Comparison of ENCODE assay signal across 16 mouse cellular contexts in the genomic region with DNA sequence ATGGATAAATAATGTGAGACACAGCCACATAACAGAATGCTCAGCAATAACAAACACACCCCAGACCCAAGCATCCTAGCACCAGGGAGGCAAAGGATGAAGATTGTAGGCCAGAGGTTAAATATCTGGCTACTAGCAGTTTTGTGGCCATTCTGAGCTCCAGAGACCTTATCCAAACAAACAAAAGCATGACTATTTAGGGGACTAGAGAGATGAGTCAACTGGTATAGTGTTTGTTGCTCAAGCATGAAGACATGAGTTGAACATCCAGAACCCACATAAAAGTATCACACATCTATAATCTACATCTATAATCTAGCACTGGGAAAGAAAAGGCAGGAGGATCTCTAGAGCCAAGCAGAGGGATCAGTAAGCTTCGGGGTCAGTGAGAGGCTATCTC.
"Had no signal": no experiment of that assay in that cellular context is flagged by ENCODE, and none has a peak within 500 bp of the region (broad histone marks: within the 10 kb centered on the region; RNA-seq: fewer than 3 reads in every experiment).

No protein-coding gene starts in this region.

- DNase-seq: retina, postnatal 1 day; right cerebral cortex, adult 18-20 months; right cerebral cortex, postnatal 14 days; right cerebral cortex, postnatal 25 days; right cerebral cortex, postnatal 4 days; spleen, adult 18-20 months; thymus, adult 18-20 months; thymus, adult 2 months; thymus, postnatal 14 days; thymus, postnatal 25 days; thymus, postnatal 36 days; thymus, postnatal 4 days had no signal

- H3K9me3 ChIP-seq: neural tube, embryonic 13.5 days; neural tube, embryonic 15.5 days; stomach, embryonic 15.5 days had no signal

- H3K4me3 ChIP-seq: neural tube, embryonic 13.5 days; neural tube, embryonic 15.5 days; stomach, embryonic 15.5 days had no signal

- H3K4me1 ChIP-seq: neural tube, embryonic 13.5 days; neural tube, embryonic 15.5 days; stomach, embryonic 15.5 days had no signal

- H3K27me3 ChIP-seq: neural tube, embryonic 13.5 days; neural tube, embryonic 15.5 days; stomach, embryonic 15.5 days had no signal

- H3K27ac ChIP-seq: neural tube, embryonic 13.5 days; neural tube, embryonic 15.5 days; stomach, embryonic 15.5 days; stomach, postnatal 0 days had no signal
